Mouse (Mus musculus): ENCODE measurements around the gene Slx4ip. TPM values are rescaled to one million over a fixed set of nuclear protein-coding genes. Genes with fewer than 3 reads are reported as not detected.
A peak's percentile ranks its signal among the peaks of the same experiment; 100 is the strongest.
"Not testable (repeated sequence)": the region's sequence is repeated elsewhere in the genome, so short reads cannot be mapped to it uniquely, and the experiment has no call there.

The Slx4ip gene
- polyA plus RNA-seq (2014; fragmentation: Nextera tagmentation; extraction: Ambion mirVana): 12.7 and 13.8 TPM in 2 replicates

- ATAC-seq (ENCODE audit: low FRiP score, low TSS enrichment): peak; percentile 97
- WGBS: under 1% methylated on average over 49 of the region's 49 CpGs
Observed at GRCm38 (mm10) chr2:136891068-136891950, at the start of gene Slx4ip, which contains the start of the genes AL731706.1 and Mkks. Slx4ip (plus strand) TSS chr2:136891218. AL731706.1 (minus strand) TSS chr2:136891389. Mkks (minus strand) TSS chr2:136891389.

DNA sequence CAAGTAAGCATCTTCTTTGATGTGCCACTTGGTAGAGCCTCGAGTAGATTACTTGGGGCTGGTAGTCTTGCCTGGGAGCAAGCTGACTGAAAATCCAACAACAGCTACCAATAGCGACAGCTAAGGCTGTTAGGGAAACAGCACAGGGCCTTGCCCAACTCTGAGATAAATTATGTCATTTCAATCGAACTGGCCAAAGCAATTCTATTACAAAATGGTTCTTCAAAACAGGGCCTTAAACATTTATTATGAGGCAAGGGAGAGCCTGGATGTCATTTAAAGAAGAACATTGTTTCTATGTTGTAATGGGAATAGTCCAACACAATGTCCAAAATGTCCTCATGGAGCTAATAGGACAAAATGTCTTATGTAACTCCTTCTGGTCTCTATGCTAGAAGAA lies 40.7 kb upstream of the Slx4ip start:
- no peak for ATAC-seq (ENCODE audit: low FRiP score, low TSS enrichment)
- no peak overlapping the region for H3K27ac ChIP-seq (replicated peaks; ENCODE audit: low read depth, low read length)
- no peak for DNase-seq
- H3K9me3 ChIP-seq (ENCODE audit: control insufficient read depth, low read length): no peaks in the 10 kb centered on the region
- H3K4me3 ChIP-seq (replicated peaks; ENCODE audit: low read depth, low read length): no peak overlapping the region
- H3K27me3 ChIP-seq (ENCODE audit: control insufficient read depth, insufficient read depth, low read length): no peaks in the 10 kb centered on the region
- H3K36me3 ChIP-seq (ENCODE audit: control insufficient read depth, insufficient read depth, low read length): no peaks in the 10 kb centered on the region
- no peak overlapping the region for H3K9ac ChIP-seq (replicated peaks; ENCODE audit: low read length)
- H3K4me1 ChIP-seq (ENCODE audit: control insufficient read depth, insufficient read depth, low read length): peaks cover 10% of the 10 kb centered on the region
- no peak overlapping the region for H3K4me2 ChIP-seq (ENCODE audit: low read length)
- WGBS: 82% methylated on average over 3 of the region's 3 CpGs

More at GRCm38 (mm10) chr2:136891068-136891950, at the start of gene Slx4ip, which contains the start of the genes AL731706.1 and Mkks:
- Histone ChIP-seq H3K9me3 (ENCODE audit: control insufficient read depth, low read length) (no peaks in the 10 kb centered on the region), H3K27ac (replicated peaks; ENCODE audit: low read depth, low read length) (peak within 1 kb of the TSS; percentile 95), H3K27me3 (ENCODE audit: control insufficient read depth, insufficient read depth, low read length) (no peaks in the 10 kb centered on the region), H3K4me3 (replicated peaks; ENCODE audit: low read depth, low read length) (peak within 1 kb of the TSS; percentile 73), H3K9ac (replicated peaks; ENCODE audit: low read length) (peak within 1 kb of the TSS; percentile 68), H3K4me1 (ENCODE audit: control insufficient read depth, insufficient read depth, low read length) (peaks cover 12% of the 10 kb centered on the region), H3K4me2 (ENCODE audit: low read length) (peak within 1 kb of the TSS; percentile 60), H3K36me3 (ENCODE audit: control insufficient read depth, insufficient read depth, low read length) (no peaks in the 10 kb centered on the region)
- DNase-seq: peak; percentile 100

DNA sequence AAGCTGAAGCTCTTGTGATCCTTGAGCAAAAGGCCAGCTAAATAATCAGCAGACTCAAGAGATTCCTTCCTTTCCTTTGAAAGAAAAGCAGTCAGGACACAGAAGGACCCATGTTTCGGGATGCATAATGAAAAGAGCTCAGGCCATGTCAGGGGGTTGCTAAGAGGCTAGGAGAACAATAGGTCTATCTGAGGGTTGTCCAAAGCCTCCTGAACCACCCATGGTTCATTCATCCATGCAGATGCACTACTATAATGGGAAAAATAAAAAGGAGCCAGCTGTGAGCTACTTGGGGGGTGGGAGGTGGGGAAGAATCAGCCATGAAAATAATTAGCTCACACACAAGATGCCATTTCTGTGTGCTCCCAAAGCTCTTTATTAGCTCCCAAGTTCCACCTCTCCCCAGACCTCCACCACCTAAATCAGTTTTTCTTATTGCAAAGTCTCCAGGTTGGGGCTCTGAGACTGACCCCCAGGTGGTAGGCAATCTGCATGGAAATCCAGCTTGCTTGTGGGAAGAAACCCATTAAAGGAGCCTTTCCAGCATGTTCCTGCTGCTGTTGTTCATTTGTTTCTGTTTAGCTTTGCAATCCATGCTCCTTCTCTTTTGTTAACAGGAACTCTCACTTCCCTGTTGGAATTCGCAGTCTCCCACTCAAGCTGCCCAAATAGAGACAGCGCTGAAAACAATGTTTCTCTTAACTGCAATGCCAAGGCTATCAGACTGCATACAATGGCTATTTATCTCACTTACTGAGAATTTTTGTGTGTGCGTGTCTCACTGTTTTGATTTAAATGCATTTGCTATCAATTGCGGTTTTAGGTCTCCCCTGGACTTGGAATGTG lies 36.3 kb upstream of the Slx4ip start:
- Histone ChIP-seq H3K4me1 (ENCODE audit: control insufficient read depth, insufficient read depth, low read length) (peaks cover 10% of the 10 kb centered on the region), H3K27ac (replicated peaks; ENCODE audit: low read depth, low read length) (peak overlapping the region; percentile 65), H3K36me3 (ENCODE audit: control insufficient read depth, insufficient read depth, low read length) (no peaks in the 10 kb centered on the region), H3K9me3 (ENCODE audit: control insufficient read depth, low read length) (no peaks in the 10 kb centered on the region), H3K4me2 (ENCODE audit: low read length) (no peak overlapping the region), H3K9ac (replicated peaks; ENCODE audit: low read length) (no peak overlapping the region), H3K27me3 (ENCODE audit: control insufficient read depth, insufficient read depth, low read length) (no peaks in the 10 kb centered on the region), H3K4me3 (replicated peaks; ENCODE audit: low read depth, low read length) (no peak overlapping the region)
- WGBS: 11% methylated on average over 5 of the region's 5 CpGs
- ATAC-seq (ENCODE audit: low FRiP score, low TSS enrichment): peak; percentile 48; the same call in 1 of the 2 replicates
- peak; percentile 32 for DNase-seq

GRCm38 (mm10) chr2:136885579-136885978 lies 5.4 kb upstream of the Slx4ip start, which contains the start of gene AL731706.2:
AL731706.2 (minus strand) TSS chr2:136885679.
- no peak within 1 kb of the TSS for H3K4me2 ChIP-seq (ENCODE audit: low read length)
- DNase-seq (no peak), ATAC-seq (ENCODE audit: low FRiP score, low TSS enrichment) (no peak)
- H3K27me3 ChIP-seq (ENCODE audit: control insufficient read depth, insufficient read depth, low read length): no peaks in the 10 kb centered on the region
- peaks cover 5% of the 10 kb centered on the region; the same call in 1 of the 2 replicates for H3K4me1 ChIP-seq (ENCODE audit: control insufficient read depth, insufficient read depth, low read length)
- no peak within 1 kb of the TSS for H3K9ac ChIP-seq (replicated peaks; ENCODE audit: low read length)
- H3K4me3 ChIP-seq (replicated peaks; ENCODE audit: low read depth, low read length): no peak within 1 kb of the TSS
- 98% methylated on average over 2 of the region's 2 CpGs for WGBS
- no peaks in the 10 kb centered on the region for H3K9me3 ChIP-seq (ENCODE audit: control insufficient read depth, low read length)
- H3K36me3 ChIP-seq (ENCODE audit: control insufficient read depth, insufficient read depth, low read length): peaks cover 35% of the 10 kb centered on the region
- H3K27ac ChIP-seq (replicated peaks; ENCODE audit: low read depth, low read length): no peak within 1 kb of the TSS

DNA sequence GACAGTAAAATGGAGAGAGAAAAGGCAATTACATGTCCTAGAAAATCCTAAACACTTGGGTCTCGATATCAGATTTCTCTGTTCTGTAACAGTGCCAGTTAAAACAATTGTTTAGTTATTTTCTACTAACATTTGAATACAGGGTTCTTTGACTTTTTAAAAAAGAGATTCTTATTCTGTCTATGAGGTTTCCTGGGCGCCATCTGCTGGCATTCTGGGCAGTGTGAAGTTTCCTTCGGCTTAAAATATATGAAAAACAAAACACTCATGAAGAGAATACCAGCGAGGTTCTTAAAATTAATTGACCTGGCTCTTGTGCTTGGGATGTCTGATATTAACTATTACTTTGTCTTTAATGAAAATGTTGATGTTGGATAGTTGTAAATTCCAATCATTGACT lies 4.2 kb upstream of the Slx4ip start:
- ATAC-seq (ENCODE audit: low FRiP score, low TSS enrichment): no peak
- Histone ChIP-seq H3K27me3 (ENCODE audit: control insufficient read depth, insufficient read depth, low read length) (no peaks in the 10 kb centered on the region), H3K4me3 (replicated peaks; ENCODE audit: low read depth, low read length) (no peak overlapping the region), H3K9ac (replicated peaks; ENCODE audit: low read length) (no peak overlapping the region), H3K36me3 (ENCODE audit: control insufficient read depth, insufficient read depth, low read length) (peaks cover 24% of the 10 kb centered on the region), H3K9me3 (ENCODE audit: control insufficient read depth, low read length) (no peaks in the 10 kb centered on the region), H3K4me2 (ENCODE audit: low read length) (no peak overlapping the region), H3K4me1 (ENCODE audit: control insufficient read depth, insufficient read depth, low read length) (peaks cover 5% of the 10 kb centered on the region; the same call in 1 of the 2 replicates), H3K27ac (replicated peaks; ENCODE audit: low read depth, low read length) (no peak overlapping the region)
- 70% methylated on average over 4 of the region's 4 CpGs for WGBS
- DNase-seq: peak; percentile 78

GRCm38 (mm10) chr2:136890716-136891067 lies 326 bp upstream of the Slx4ip start:
- DNase-seq; H3K9me3 ChIP-seq (ENCODE audit: control insufficient read depth, low read length); H3K36me3 ChIP-seq (ENCODE audit: control insufficient read depth, insufficient read depth, low read length); H3K27me3 ChIP-seq (ENCODE audit: control insufficient read depth, insufficient read depth, low read length): not testable (repeated sequence)
- Histone ChIP-seq H3K27ac (replicated peaks; ENCODE audit: low read depth, low read length) (peak overlapping the region; percentile 95), H3K4me3 (replicated peaks; ENCODE audit: low read depth, low read length) (peak overlapping the region; percentile 73), H3K4me2 (ENCODE audit: low read length) (peak overlapping the region; percentile 51), H3K9ac (replicated peaks; ENCODE audit: low read length) (peak overlapping the region; percentile 68), H3K4me1 (ENCODE audit: control insufficient read depth, insufficient read depth, low read length) (peaks cover 12% of the 10 kb centered on the region)
- peak; percentile 58 for ATAC-seq (ENCODE audit: low FRiP score, low TSS enrichment)
- WGBS: 5% methylated on average over 15 of the region's 15 CpGs

- Histone ChIP-seq H3K4me2 (ENCODE audit: low read length) (peak overlapping the region; percentile 60), H3K9ac (replicated peaks; ENCODE audit: low read length) (peak overlapping the region; percentile 68), H3K27ac (replicated peaks; ENCODE audit: low read depth, low read length) (peak overlapping the region; percentile 95), H3K4me3 (replicated peaks; ENCODE audit: low read depth, low read length) (peak overlapping the region; percentile 73), H3K9me3 (ENCODE audit: control insufficient read depth, low read length) (no peaks in the 10 kb centered on the region), H3K27me3 (ENCODE audit: control insufficient read depth, insufficient read depth, low read length) (no peaks in the 10 kb centered on the region), H3K36me3 (ENCODE audit: control insufficient read depth, insufficient read depth, low read length) (no peaks in the 10 kb centered on the region), H3K4me1 (ENCODE audit: control insufficient read depth, insufficient read depth, low read length) (peaks cover 12% of the 10 kb centered on the region)
- under 1% methylated on average over 23 of the region's 23 CpGs for WGBS
- DNase-seq: peak; percentile 98
- ATAC-seq (ENCODE audit: low FRiP score, low TSS enrichment): peak; percentile 84
Observed at GRCm38 (mm10) chr2:136891951-136892371, 943 bp downstream of the Slx4ip start.

- H3K4me2 ChIP-seq (ENCODE audit: low read length): no peak overlapping the region
- ATAC-seq (ENCODE audit: low FRiP score, low TSS enrichment): no peak
- H3K27ac ChIP-seq (replicated peaks; ENCODE audit: low read depth, low read length): no peak overlapping the region
- DNase-seq: no peak
- no peak overlapping the region for H3K4me3 ChIP-seq (replicated peaks; ENCODE audit: low read depth, low read length)
- no peaks in the 10 kb centered on the region for H3K9me3 ChIP-seq (ENCODE audit: control insufficient read depth, low read length)
- H3K36me3 ChIP-seq (ENCODE audit: control insufficient read depth, insufficient read depth, low read length): no peaks in the 10 kb centered on the region
- H3K27me3 ChIP-seq (ENCODE audit: control insufficient read depth, insufficient read depth, low read length): no peaks in the 10 kb centered on the region
- H3K9ac ChIP-seq (replicated peaks; ENCODE audit: low read length): no peak overlapping the region
- 72% methylated on average over 2 of the region's 2 CpGs for WGBS
- peaks cover 12% of the 10 kb centered on the region for H3K4me1 ChIP-seq (ENCODE audit: control insufficient read depth, insufficient read depth, low read length)
Observed at GRCm38 (mm10) chr2:136894494-136894893, 3.5 kb downstream of the Slx4ip start.
